Mouse (Mus musculus): Measurements from ENCODE around the gene Lrrc28. TPM values are rescaled to one million over a fixed set of nuclear protein-coding genes. Genes with fewer than 3 reads are reported as not detected.

The Lrrc28 gene
- polyA plus RNA-seq, 1 experiment from 2014 or later = 20.9 TPM

DNA sequence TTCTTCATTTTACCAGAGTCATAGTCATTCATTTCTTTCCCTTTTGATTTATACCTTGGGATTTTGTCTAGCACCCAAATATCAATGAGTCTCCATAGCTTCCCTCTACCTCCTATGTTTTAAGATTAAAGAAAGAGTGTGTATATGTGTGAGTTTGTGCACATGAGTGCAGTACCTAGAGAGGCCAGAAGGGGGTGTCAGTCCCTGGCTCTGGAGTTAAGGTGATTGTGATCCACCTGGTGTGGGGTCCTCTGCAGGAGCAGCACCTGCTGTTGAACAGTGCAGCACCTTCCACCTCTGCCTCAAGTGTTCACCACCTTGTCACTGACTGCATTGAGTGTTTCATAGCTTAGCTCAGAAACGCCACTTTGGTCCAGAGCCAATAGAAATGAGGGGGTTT lies 25.9 kb upstream of the Lrrc28 start:
- no peak overlapping the region for H3K27ac ChIP-seq
- H3K27me3 ChIP-seq (ENCODE audit: insufficient read depth, low read length) = no peaks in the 10 kb centered on the region
- no peaks in the 10 kb centered on the region for H3K4me1 ChIP-seq (replicated peaks; ENCODE audit: insufficient read depth, low read length)
- no peak overlapping the region for H3K4me2 ChIP-seq (ENCODE audit: low read length)
- no peaks in the 10 kb centered on the region for H3K9me3 ChIP-seq (replicated peaks; ENCODE audit: low read length)
- H3K9ac ChIP-seq (ENCODE audit: low read depth, low read length) = no peak overlapping the region
- H3K36me3 ChIP-seq (ENCODE audit: insufficient read depth, low read length) = peaks cover 20% of the 10 kb centered on the region
- TF ChIP-seq CTCF (IDR thresholded peaks at IDR 0.05; ENCODE audit: low read depth) = peak; percentile 42
- no peak overlapping the region for H3K4me3 ChIP-seq (replicated peaks; ENCODE audit: low read depth, low read length)
- 90% methylated on average over 1 of the region's 1 CpGs for WGBS
- DNase-seq (ENCODE audit: low spot score) (no peak), ATAC-seq (replicated peaks; ENCODE audit: low FRiP score, low read depth) (no peak)

DNA sequence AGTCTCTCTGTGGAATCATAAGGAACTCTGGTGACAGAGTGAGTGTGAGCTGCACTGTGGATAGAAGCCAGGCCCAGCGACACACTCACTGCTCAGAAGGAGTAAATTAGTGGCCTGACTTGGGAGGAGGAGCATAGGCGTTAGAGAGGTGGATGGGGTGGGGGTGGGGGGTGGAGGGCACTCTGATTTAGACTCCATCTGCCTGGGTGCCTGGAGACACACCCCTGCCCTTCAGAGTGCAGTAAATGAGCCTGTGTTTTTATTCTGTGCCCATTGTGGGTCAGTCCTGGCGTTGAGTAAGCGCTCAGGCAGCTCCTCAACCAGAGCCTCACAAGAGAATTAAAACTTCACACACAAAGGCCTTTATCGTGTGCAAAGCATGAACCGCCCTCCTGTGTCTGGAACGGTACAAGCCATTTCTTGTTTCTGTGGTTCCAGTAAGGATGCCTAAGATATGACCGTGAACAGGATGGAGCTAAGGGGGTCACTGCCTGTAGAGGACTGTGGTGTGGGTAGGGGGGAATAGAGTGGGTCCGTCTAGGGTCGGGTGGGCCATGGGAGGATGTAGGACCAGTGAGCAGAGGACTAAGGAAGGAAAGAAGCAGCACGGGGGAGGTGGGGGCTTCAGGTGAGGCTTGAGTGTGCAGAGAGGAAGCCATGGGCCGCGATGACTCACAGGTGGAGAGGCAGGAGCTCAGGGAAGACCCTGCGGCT lies 19.1 kb upstream of the Lrrc28 start:
- WGBS = 79% methylated on average over 14 of the region's 14 CpGs
- Histone ChIP-seq H3K4me2 (ENCODE audit: low read length) (no peak overlapping the region), H3K36me3 (ENCODE audit: insufficient read depth, low read length) (peaks cover 4% of the 10 kb centered on the region; the same call in 1 of the 2 replicates), H3K9me3 (replicated peaks; ENCODE audit: low read length) (no peaks in the 10 kb centered on the region), H3K27me3 (ENCODE audit: insufficient read depth, low read length) (no peaks in the 10 kb centered on the region), H3K27ac (no peak overlapping the region), H3K4me1 (replicated peaks; ENCODE audit: insufficient read depth, low read length) (no peaks in the 10 kb centered on the region), H3K4me3 (replicated peaks; ENCODE audit: low read depth, low read length) (no peak overlapping the region), H3K9ac (ENCODE audit: low read depth, low read length) (no peak overlapping the region)
- no peak for TF ChIP-seq CTCF (IDR thresholded peaks at IDR 0.05; ENCODE audit: low read depth)
- ATAC-seq (replicated peaks; ENCODE audit: low FRiP score, low read depth) (no peak), DNase-seq (ENCODE audit: low spot score) (no peak)

GRCm38 (mm10) chr7:67662424-67662823 lies 17.4 kb upstream of the Lrrc28 start:
- Histone ChIP-seq H3K9me3 (replicated peaks; ENCODE audit: low read length) (no peaks in the 10 kb centered on the region), H3K4me1 (replicated peaks; ENCODE audit: insufficient read depth, low read length) (no peaks in the 10 kb centered on the region), H3K36me3 (ENCODE audit: insufficient read depth, low read length) (no peaks in the 10 kb centered on the region), H3K4me2 (ENCODE audit: low read length) (no peak overlapping the region), H3K4me3 (replicated peaks; ENCODE audit: low read depth, low read length) (no peak overlapping the region), H3K9ac (ENCODE audit: low read depth, low read length) (no peak overlapping the region), H3K27me3 (ENCODE audit: insufficient read depth, low read length) (no peaks in the 10 kb centered on the region), H3K27ac (no peak overlapping the region)
- no peak for DNase-seq (ENCODE audit: low spot score)
- WGBS = 60% methylated on average over 5 of the region's 5 CpGs
- ATAC-seq (replicated peaks; ENCODE audit: low FRiP score, low read depth) = peak; percentile 46
- TF ChIP-seq CTCF (IDR thresholded peaks at IDR 0.05; ENCODE audit: low read depth) = no peak

DNA sequence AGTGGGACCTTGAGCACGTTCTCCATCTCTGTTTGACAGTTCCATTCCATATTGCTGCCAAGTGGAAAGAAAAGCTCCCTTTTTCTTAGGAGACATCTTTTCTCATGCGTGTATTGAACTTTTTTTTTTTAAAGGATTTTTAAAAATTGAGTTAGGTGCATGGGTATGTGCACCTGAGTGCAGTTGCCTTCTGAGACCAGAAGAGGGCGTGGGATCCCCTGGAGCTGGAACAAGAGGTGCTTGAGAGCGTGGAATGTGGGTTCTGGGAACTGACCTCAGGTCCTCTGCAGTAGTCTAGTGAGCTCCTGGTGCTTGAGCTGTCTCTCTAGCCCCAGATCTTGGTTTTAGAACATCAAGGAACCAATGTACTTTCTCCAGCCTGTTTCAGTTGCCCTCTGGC lies 13.0 kb upstream of the Lrrc28 start:
- H3K27me3 ChIP-seq (ENCODE audit: insufficient read depth, low read length) = no peaks in the 10 kb centered on the region
- DNase-seq (ENCODE audit: low spot score) (no peak), ATAC-seq (replicated peaks; ENCODE audit: low FRiP score, low read depth) (no peak)
- no peak overlapping the region for H3K27ac ChIP-seq
- no peak overlapping the region for H3K4me3 ChIP-seq (replicated peaks; ENCODE audit: low read depth, low read length)
- H3K9ac ChIP-seq (ENCODE audit: low read depth, low read length) = no peak overlapping the region
- WGBS = 82% methylated on average over 4 of the region's 4 CpGs
- 0 out of 2 replicates have a peak, but pooled peaks have one; percentile 11 for TF ChIP-seq CTCF (IDR thresholded peaks at IDR 0.05; ENCODE audit: low read depth)
- H3K4me2 ChIP-seq (ENCODE audit: low read length) = no peak overlapping the region
- H3K4me1 ChIP-seq (replicated peaks; ENCODE audit: insufficient read depth, low read length) = peaks cover 12% of the 10 kb centered on the region
- H3K36me3 ChIP-seq (ENCODE audit: insufficient read depth, low read length) = no peaks in the 10 kb centered on the region
- no peaks in the 10 kb centered on the region for H3K9me3 ChIP-seq (replicated peaks; ENCODE audit: low read length)

GRCm38 (mm10) chr7:67655186-67655585 lies 10.1 kb upstream of the Lrrc28 start:
- Histone ChIP-seq H3K4me3 (replicated peaks; ENCODE audit: low read depth, low read length) (no peak overlapping the region), H3K9ac (ENCODE audit: low read depth, low read length) (no peak overlapping the region), H3K36me3 (ENCODE audit: insufficient read depth, low read length) (no peaks in the 10 kb centered on the region), H3K27ac (no peak overlapping the region), H3K4me2 (ENCODE audit: low read length) (peak overlapping the region; percentile 15; the same call in 1 of the 2 replicates), H3K9me3 (replicated peaks; ENCODE audit: low read length) (no peaks in the 10 kb centered on the region), H3K27me3 (ENCODE audit: insufficient read depth, low read length) (no peaks in the 10 kb centered on the region), H3K4me1 (replicated peaks; ENCODE audit: insufficient read depth, low read length) (peaks cover 14% of the 10 kb centered on the region)
- TF ChIP-seq CTCF (IDR thresholded peaks at IDR 0.05; ENCODE audit: low read depth) = no peak
- peak; percentile 68 for DNase-seq (ENCODE audit: low spot score)
- WGBS = 15% methylated on average over 1 of the region's 1 CpGs
- ATAC-seq (replicated peaks; ENCODE audit: low FRiP score, low read depth) = no peak

DNA sequence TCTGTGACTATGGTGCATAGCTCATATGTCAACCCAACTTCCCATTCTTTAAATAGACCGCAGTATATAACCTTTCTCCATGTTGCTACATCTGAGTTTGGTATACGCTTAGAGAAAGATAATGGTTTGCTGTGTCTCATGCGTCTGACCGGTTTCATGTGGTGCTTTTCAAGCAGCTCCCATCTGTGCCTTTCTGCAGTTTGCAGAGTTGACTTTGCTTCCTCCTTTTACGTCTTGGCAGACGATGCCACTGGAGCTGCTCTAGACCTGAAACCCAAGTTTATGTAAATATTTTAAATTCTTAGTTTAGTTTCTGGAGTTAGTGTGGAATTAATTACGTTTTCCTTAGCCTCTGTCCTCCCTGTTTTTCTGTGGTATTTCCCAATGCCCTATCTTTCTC lies 9.6 kb upstream of the Lrrc28 start:
- DNase-seq (ENCODE audit: low spot score) = no peak
- Histone ChIP-seq H3K4me2 (ENCODE audit: low read length) (no peak overlapping the region), H3K9me3 (replicated peaks; ENCODE audit: low read length) (no peaks in the 10 kb centered on the region), H3K27me3 (ENCODE audit: insufficient read depth, low read length) (no peaks in the 10 kb centered on the region), H3K9ac (ENCODE audit: low read depth, low read length) (no peak overlapping the region), H3K36me3 (ENCODE audit: insufficient read depth, low read length) (no peaks in the 10 kb centered on the region), H3K4me1 (replicated peaks; ENCODE audit: insufficient read depth, low read length) (peaks cover 18% of the 10 kb centered on the region), H3K27ac (no peak overlapping the region), H3K4me3 (replicated peaks; ENCODE audit: low read depth, low read length) (no peak overlapping the region)
- no peak for TF ChIP-seq CTCF (IDR thresholded peaks at IDR 0.05; ENCODE audit: low read depth)
- no peak for ATAC-seq (replicated peaks; ENCODE audit: low FRiP score, low read depth)
- WGBS = 70% methylated on average over 7 of the region's 7 CpGs

DNA sequence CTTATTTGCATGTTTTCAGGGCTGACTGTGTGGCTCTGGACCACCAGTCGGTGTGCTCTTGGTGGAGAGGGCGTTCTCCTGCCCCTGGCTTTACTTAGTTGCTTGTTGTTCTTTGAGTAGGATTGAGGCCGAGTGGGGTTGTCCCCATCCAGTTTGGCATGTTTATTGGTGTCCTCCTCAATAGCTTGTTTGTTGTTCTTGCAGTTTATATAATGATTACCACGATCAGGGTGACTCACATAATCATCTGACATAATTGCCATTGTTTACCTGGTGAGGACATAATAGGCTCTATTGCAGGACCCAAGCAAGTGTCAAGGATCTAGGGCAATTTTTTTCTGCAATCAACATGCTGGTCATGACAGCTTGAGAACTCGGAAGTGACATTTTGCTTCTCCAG lies 7.1 kb upstream of the Lrrc28 start:
- Histone ChIP-seq H3K27me3 (ENCODE audit: insufficient read depth, low read length) (no peaks in the 10 kb centered on the region), H3K4me1 (replicated peaks; ENCODE audit: insufficient read depth, low read length) (peaks cover 30% of the 10 kb centered on the region), H3K9me3 (replicated peaks; ENCODE audit: low read length) (no peaks in the 10 kb centered on the region), H3K4me2 (ENCODE audit: low read length) (no peak overlapping the region), H3K9ac (ENCODE audit: low read depth, low read length) (no peak overlapping the region), H3K36me3 (ENCODE audit: insufficient read depth, low read length) (no peaks in the 10 kb centered on the region), H3K27ac (no peak overlapping the region), H3K4me3 (replicated peaks; ENCODE audit: low read depth, low read length) (no peak overlapping the region)
- no peak for DNase-seq (ENCODE audit: low spot score)
- 52% methylated on average over 5 of the region's 5 CpGs for WGBS
- no peak for ATAC-seq (replicated peaks; ENCODE audit: low FRiP score, low read depth)
- TF ChIP-seq CTCF (IDR thresholded peaks at IDR 0.05; ENCODE audit: low read depth) = no peak

All from kidney, postnatal 0 days (tissue).